Mouse (Mus musculus) liver, embryonic 14.5 days (tissue): ENCODE results near the gene Fam227b.

Experiments used
- CTCF ChIP-seq: IDR thresholded peaks from 2 replicates; pipeline ENCODE4 v1.5.1; 2016; ENCODE audit warnings: antibody characterized with exemption, low read depth, control low read depth
- EP300 ChIP-seq: IDR thresholded peaks from 2 replicates; pipeline ENCODE4 v1.6.1; 2016; ENCODE audit warnings: antibody characterized with exemption, low read depth

DNA sequence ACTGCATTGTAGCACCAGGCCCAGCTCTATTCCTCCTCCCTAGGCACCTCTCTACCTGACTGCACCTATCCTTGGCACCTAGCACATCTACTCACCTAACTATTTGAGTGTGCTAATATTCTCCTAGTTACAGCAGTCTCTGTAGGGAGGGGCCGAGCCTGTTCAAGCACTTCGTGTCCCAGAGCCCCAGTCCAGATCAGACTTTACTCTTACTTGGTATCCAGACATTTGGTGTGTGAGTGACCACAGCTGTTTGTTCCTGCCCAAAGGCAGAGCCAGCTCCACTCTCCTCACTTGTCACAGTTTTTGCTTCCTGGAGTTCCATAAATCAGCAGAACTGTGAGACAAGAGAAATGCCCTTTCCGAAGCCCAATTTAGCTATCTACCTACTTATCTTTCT lies 47.2 kb upstream of the Fam227b start:
- TF ChIP-seq EP300 = no peak
- no peak for TF ChIP-seq CTCF
